Mouse (Mus musculus) hematopoietic stem cell, adult 5-6 weeks (primary cell): ENCODE results near the gene Naa16. TPM values are rescaled to one million over a fixed set of nuclear protein-coding genes. Genes with fewer than 3 reads are reported as not detected.

ENCODE experiments used
- ATAC-seq, 2 experiments: fragments of 125-278 bp in 1 of 2; replicated peaks in 1 of 2; 2 replicates each; pipeline ENCODE4 v1.8.0; 2016 to 2017; ENCODE audit warnings: inconsistent platforms in 2 of 2, mild to moderate bottlenecking in 2 of 2, moderate number of reproducible peaks in 2 of 2, low read depth in 1 of 2, moderate TSS enrichment in 1 of 2; ENCODE audit not compliant: low FRiP score in 2 of 2, poor library complexity in 2 of 2, severe bottlenecking in 2 of 2, insufficient read depth in 1 of 2, low TSS enrichment in 1 of 2
- total RNA-seq: library from RNA; stranded (forward); fragments of 172-1452, 232-1000 nt; gene quantifications from 2 replicates; pipeline ENCODE4 v1.2.3, GENCODE M21; 2017

Gene Naa16
- total RNA-seq, 1 experiment from 2014 or later = 78.3 TPM

DNA sequence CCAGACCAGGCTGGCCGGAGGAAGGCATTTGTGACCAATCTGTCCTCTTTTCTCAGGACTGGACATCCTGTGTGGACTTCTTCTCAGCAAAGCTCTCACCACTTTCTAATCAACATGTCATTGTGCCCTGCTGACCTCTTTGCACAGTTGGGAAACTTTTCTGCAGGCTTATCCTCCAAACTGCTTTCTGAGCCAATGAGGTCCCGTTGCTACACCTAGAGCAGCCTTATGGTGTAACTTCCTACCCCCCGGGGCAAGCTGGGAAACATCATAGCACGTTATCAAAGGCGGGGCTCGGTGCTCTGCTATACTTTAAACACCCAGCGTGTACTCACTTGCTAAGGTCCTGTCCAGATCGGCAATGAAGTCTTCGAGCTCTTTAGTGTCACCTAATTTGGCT, 100.7 kb downstream of the Naa16 start:
- ATAC-seq = peak in 1 of 2 experiments; percentile 36; a peak in 1 of 4 replicates

DNA sequence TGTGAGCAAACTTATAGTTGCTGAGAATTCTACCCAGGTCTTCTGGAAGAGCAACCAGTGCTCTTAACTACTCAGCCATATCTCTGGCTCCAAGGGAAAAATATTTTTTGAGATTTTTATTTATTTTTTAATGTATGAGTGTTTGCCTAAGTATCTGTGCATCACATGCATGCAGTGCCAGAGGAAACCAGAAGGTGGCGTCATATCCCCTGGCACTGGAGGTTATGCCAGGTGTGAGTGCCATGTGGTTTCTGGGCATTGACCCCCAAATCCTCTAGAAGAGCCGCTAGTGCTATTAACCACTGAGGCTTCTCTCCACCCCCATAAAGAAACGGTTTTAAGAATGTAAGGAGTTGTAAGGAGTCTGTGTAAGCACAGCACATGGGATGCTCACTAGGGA, 102.3 kb downstream of the Naa16 start:
- no peak for ATAC-seq

DNA sequence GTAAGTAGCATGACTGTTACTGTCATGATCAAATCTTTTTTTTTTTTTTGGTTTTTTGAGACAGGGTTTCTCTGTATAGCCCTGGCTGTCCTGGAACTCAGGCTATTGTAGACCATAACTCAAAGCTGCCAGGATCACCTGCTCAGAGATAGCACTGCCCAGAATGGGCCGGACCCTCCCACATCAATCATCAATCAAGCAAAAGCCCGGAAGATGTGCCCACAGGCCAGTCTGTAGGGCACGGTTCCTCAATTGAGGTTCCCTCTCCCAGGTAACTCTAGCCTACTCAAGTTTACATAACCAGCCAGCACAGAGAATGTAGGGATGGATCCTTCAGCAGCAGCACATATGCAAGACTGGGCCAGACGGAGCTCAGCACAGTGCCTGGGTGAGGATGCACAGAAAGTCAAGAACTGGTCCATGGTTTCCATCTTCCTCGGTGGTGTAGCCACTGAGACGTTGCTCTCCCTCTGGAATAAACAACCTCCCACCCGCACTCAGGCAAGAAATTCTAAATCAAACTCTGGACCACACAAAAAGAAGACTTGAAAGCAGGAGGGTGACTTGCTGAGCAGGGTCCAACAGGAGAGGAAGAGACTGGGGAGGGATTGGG, 103.2 kb downstream of the Naa16 start:
- no peak for ATAC-seq

DNA sequence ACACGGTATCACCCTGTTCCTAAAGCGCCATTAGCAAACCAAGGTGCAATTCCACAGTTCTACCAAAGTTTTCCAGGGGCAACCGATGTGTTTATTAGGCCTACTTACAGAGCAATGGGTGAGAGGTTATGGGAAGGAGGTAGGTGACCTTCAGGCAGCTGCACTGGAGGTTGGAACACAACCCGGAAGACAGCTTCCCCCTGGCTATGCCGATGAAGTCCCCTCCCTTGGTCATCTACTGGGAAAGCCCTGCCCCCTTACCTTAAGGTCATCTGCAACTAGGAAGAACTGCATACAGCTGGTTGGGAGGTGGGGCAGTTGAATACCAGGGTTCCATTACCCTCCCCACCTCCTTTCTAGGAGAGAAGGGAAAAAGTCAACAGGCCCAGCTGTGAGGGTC, 105.0 kb downstream of the Naa16 start:
- no peak for ATAC-seq

DNA sequence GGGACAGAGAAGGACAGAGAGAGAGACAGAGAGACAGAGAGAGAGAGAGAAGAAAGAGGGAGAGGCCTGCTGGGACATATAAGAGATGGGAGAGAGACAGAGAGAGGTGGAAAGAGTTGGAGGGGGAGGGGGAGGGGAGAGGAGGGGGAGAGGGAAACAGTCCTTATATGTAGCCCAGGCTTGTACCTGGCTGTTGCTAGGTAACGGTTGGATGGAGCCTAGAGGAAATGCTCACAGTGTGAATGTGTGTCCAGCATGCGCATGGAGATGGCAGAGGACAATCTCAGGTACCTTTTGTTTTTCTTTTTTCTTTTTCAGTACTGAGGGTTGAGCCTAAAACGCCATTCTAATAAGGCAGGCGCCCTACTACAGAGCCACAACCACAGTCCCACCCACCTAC, 106.0 kb downstream of the Naa16 start:
- ATAC-seq = no peak

DNA sequence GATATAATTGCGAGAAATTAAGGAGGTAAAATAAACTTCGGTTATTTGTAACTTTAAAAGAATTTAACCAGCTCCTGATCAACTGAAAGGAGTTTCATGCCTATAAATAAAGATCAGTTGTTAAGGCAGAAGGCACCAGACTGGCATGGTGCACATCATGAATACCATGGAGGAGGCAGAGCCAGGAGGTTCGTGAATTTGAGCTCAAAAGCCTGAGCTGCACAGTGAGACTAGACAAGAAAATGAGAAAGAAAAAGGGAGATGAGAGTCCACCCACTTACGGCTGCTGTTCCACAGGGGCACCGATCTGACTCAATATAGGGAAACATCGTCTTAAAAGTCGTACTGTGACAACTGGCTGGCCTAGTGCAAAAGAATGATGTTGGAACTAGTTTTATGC, 106.6 kb downstream of the Naa16 start:
- ATAC-seq = no peak

DNA sequence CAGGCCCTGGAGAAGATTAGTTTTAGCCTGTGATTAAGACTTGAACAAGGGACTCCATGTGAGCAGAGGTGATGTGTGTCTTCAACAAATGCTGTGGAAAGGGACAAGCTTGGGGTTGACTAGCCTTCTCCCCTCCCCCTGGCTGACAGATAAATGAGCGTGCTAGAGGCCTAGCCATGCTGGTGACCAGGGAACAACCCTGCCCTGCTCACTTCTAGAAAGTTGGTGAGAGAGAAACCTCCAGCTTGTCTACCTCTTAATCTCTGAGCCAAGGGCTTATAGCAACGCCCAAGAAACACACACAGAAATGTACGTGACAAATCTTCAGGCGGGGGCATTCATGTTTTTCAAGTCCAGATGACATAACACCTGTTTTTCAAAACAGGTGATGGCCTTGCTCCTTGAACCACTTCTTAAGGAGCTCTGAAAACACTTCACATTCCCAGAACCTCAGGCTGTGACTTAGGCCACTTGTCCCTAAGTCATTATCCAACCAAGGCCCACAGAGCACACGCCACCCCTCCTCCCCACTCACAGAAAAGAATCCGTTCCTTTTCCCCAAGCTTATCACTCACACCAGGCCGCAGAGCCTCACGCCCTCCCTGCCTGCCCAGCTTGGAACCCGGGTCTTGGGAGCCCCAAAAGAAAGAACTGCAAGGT, 108.6 kb downstream of the Naa16 start:
- ATAC-seq = no peak

DNA sequence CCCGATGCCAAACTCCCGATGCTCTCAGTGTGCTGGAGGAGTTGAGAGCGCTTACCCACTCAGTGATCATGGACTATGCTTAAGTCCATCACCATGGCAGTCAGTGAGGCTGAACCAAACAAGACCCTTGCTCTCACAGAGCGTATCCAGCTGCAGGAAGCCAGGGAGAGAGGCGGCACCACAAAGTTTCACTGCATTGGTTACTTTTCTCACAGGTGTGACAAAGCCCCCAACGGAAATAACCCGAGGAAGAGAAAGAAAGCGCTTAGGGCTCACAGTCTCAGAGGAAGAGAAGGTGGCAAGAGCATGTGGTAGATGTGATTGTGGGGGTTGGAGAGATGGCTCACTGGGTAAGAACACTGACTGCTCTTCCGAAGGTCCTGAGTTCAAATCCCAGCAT, 110.1 kb downstream of the Naa16 start:
- ATAC-seq = no peak

DNA sequence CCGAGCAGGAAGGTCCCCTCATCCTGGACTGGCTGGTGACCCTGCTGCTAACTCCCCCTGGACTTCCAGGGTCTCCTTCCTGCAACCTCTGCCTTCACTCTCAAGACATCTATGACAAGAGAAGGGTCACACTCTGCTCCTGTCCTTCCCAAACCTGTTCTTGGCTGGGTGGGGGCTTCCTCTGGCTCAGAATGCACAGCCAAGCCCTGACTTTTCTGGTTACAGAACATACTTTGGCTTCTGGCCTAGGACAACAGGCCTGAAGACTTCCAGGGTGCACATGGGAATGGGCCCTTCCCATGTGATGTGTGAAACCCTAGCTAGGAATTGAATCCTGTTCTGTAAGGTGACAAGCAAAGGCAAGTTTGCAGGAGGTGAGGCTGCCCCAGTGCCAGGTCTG, 111.1 kb downstream of the Naa16 start:
- no peak for ATAC-seq

DNA sequence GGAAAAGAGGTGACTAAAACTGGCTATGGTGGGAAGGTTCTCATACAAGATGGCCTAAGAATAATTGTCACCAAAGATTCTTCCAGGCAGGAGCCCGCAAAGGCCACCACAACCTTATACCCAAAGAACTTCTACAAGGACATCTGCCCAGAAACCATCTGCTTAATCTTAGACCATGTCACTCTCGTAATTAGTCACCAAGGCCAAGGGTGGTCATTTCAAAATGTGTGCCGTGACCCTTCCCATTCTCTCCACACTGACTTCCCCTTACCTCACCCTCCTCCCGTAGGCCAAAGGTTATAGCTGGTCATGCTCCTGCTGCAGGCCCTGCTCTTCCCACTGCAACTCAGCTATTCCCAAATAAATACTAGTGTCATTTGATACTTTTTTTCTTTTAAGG, 111.7 kb downstream of the Naa16 start:
- no peak for ATAC-seq

DNA sequence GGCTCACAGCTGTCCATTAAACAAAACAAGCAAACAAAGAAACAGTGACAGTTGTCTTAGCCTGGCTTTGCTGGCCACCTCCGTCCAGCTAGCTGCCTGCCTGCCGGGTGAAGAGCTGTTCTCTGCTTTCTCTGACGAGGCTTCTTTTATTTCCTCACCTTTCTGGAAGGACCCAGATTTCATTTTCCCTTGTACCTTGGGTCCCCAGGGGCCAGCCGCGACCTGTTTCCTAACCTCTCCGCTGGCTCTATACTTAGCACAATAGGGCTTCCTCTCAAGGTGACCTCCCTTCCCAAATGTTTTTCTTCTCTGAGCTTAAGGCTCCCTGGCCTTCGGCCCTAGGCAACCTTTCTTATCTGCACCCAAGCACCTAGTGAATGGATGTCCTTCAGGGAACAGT, 112.7 kb downstream of the Naa16 start:
- no peak for ATAC-seq

DNA sequence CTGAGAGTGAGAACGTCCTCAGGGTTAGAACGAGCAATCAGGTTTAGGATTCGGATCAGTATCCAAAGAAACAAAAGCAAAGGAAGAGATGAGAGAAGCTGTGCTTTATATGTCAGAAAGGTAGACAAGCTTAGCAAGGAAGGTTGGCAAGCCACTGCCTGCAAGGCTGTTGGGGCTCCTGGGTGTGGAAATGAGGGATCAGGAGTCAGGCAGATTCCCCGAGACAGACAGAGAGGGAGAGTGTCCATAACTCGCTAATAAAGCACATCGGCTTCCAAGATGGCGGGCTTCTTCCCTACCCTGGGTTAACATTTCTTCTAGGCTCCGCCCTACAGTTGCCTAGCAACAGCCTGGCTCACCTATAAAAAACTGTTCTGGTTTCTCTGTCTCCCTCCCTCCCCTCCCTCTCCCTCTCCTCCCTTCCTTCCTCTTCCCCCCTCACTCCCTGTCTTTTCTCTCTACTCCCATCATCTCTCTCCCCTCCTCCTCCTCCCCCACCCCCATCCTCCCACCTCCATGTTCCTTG, 114.6 kb downstream of the Naa16 start:
- ATAC-seq = no peak

DNA sequence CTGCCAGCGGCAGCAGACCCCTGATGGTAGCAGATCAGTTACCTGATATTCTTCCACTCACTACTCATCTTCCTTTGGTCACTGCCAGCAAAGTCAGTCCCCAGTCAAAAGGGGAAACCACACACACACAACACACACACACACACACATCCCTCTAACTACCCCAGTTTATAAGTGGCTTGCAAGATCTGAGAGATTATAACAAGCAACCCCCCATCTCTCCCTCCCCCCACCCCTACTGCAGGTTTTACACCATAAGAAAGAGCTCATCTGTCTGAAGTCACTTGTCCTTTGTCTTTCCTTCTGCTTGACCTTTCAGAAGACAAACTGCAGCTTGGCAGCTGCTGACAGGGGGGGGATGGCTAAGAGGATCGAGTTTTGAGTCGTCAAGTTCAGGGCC, 115.1 kb downstream of the Naa16 start:
- no peak for ATAC-seq

Other genes with a start within 250 kb of the Naa16 start
- not detected in 2 replicates for gene Zfp957, start 143.4 kb downstream of the Naa16 start, total RNA-seq
- 43.7 and 49.8 TPM in 2 replicates for gene Rgcc, start 89.1 kb downstream of the Naa16 start, total RNA-seq
- gene Mtrf1, start 7.0 kb upstream of the Naa16 start, total RNA-seq = 20.4 and 22.2 TPM in 2 replicates
- 25.7 and 28.3 TPM in 2 replicates for gene Kbtbd7, start 35.7 kb upstream of the Naa16 start, total RNA-seq
- 3.5 and 3.6 TPM in 2 replicates for gene Kbtbd6, start 61.1 kb upstream of the Naa16 start, total RNA-seq
- gene Elf1, start 90.4 kb upstream of the Naa16 start, total RNA-seq = 323 and 335 TPM in 2 replicates
- gene Wbp4, start 90.7 kb upstream of the Naa16 start, total RNA-seq = 67.9 and 89.1 TPM in 2 replicates
- gene Sugt1, start 196.9 kb upstream of the Naa16 start, total RNA-seq = 141 and 146 TPM in 2 replicates